Mouse (Mus musculus): ENCODE results near the gene Gm14305. TPM values are rescaled to one million over a fixed set of nuclear protein-coding genes. Genes with fewer than 3 reads are reported as not detected.
"Not testable (repeated sequence)": the region's sequence is repeated elsewhere in the genome, so short reads cannot be mapped to it uniquely, and the experiment has no call there.

The Gm14305 gene
- polyA plus RNA-seq (2015; fragmentation: Nextera tagmentation; extraction: Ambion mirVana): 36.7 and 40.6 TPM in 2 replicates

DNA sequence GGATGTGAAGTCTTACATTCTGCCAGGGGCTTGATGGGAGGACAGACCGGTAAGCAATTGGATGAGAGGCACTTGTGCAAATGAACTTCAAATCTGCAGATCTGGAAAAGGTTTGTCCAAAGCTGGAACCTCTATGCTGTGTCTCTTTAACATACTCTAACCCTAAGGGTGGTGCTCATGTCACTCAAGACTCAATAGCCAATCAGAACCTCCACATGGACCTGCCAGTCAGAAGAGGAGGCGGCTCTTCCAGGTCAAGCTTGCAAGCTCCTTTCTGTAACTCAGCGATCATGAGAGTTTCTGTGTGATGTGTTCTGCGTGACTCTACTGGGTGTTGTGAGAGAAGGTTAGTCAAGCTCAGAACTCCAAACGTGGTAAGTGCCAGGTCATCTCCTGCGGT lies at the start of gene Gm14305:
TSS of gene Gm14305 (plus strand) at position 278 of the 400 bp plus-strand sequence.
- not testable (repeated sequence) for H3K4me1 ChIP-seq (replicated peaks; ENCODE audit: control insufficient read depth, insufficient read depth, low read length); ATAC-seq; H3K36me3 ChIP-seq (ENCODE audit: control insufficient read depth, insufficient read depth); H3K27ac ChIP-seq (ENCODE audit: low read length); H3K27me3 ChIP-seq (replicated peaks; ENCODE audit: control insufficient read depth, insufficient read depth, low read length); H3K9me3 ChIP-seq (ENCODE audit: control insufficient read depth, low read length)
- 0% methylated on average over 1 of the region's 6 CpGs for WGBS
- H3K9ac ChIP-seq (replicated peaks; ENCODE audit: low read depth, low read length): 0 out of 2 replicates have a peak within 1 kb of the TSS, but pooled peaks have one; percentile 18
- H3K4me2 ChIP-seq (ENCODE audit: low read length): peak within 1 kb of the TSS; percentile 34
- H3K4me3 ChIP-seq (replicated peaks; ENCODE audit: low read length): peak within 1 kb of the TSS; percentile 39

DNA sequence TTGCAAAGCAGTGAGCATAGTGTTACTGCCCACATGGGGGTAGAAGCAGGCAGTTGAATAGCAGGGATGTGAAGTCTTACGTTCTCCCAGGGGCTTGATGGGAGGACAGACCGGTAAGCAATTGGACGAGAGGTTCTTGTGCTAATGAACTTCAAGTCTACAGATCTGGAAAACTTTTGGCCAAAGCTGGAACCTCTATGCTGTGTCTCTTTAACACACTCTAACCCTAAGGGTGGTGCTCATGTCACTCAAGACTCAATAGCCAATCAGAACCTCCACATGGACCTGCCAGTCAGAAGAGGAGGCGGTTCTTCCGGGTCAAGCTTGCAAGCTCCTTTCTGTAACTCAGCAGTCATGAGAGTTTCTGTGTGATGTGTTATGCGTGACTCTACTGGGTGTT lies 37.9 kb upstream of the Gm14305 start, which contains the start of gene Zfp973:
TSS of gene Zfp973 (plus strand) at position 301 of the 400 bp plus-strand sequence.
- not testable (repeated sequence) for H3K9me3 ChIP-seq (ENCODE audit: control insufficient read depth, low read length); H3K4me3 ChIP-seq (replicated peaks; ENCODE audit: low read length); H3K36me3 ChIP-seq (ENCODE audit: control insufficient read depth, insufficient read depth); H3K4me1 ChIP-seq (replicated peaks; ENCODE audit: control insufficient read depth, insufficient read depth, low read length); H3K27me3 ChIP-seq (replicated peaks; ENCODE audit: control insufficient read depth, insufficient read depth, low read length); H3K27ac ChIP-seq (ENCODE audit: low read length); ATAC-seq; H3K4me2 ChIP-seq (ENCODE audit: low read length); H3K9ac ChIP-seq (replicated peaks; ENCODE audit: low read depth, low read length)
- WGBS: no CpG with 5 or more reads among the region's 6 CpGs

Other genes starting within 250 kb of the Gm14305 start
- gene Gm14434, start 221.5 kb upstream of the Gm14305 start, polyA plus RNA-seq (2015; fragmentation: Nextera tagmentation; extraction: Ambion mirVana): 3.5 and 13.0 TPM in 2 replicates
- gene Zfp967, start 187.3 kb upstream of the Gm14305 start, polyA plus RNA-seq (2015; fragmentation: Nextera tagmentation; extraction: Ambion mirVana): not detected in 2 replicates
- 14.7 and 21.3 TPM in 2 replicates for gene Gm14308, start 72.0 kb upstream of the Gm14305 start, polyA plus RNA-seq (2015; fragmentation: Nextera tagmentation; extraction: Ambion mirVana)
- gene Zfp973, start 37.8 kb upstream of the Gm14305 start, polyA plus RNA-seq (2015; fragmentation: Nextera tagmentation; extraction: Ambion mirVana): 10.5 and 10.6 TPM in 2 replicates
- 8.3 and 10.1 TPM in 2 replicates for gene Gm14295, start 90.3 kb downstream of the Gm14305 start, polyA plus RNA-seq (2015; fragmentation: Nextera tagmentation; extraction: Ambion mirVana)
- not detected in 2 replicates for gene Gm14408, start 122.8 kb downstream of the Gm14305 start, polyA plus RNA-seq (2015; fragmentation: Nextera tagmentation; extraction: Ambion mirVana)
- gene Gm14296, start 219.5 kb downstream of the Gm14305 start, polyA plus RNA-seq (2015; fragmentation: Nextera tagmentation; extraction: Ambion mirVana): 8.9 and 15.3 TPM in 2 replicates